Mouse (Mus musculus) hindlimb bud, embryonic 11.5 days (tissue): ENCODE data around the gene Ms4a8a.

ENCODE experiments used
- DNase-seq: peaks from one replicate; pipeline ENCODE4 v3.0.0-alpha.2; 2012; ENCODE audit warnings: low read depth, low spot score; ENCODE audit errors: extremely low spot score

Gene Ms4a8a

GRCm38 (mm10) chr19:11017891-11018290 lies 63.0 kb downstream of the Ms4a8a start, which contains the start of gene Ms4a18:
TSS of gene Ms4a18 (minus strand) at chr19:11018031.
- DNase-seq: no peak
